Mouse (Mus musculus) limb, embryonic 11.5 days (tissue): ENCODE measurements at regions not wholly inside any gene's neighbourhood (a gene's known extent, or its start where the extent isn't known, plus 50 kb on each side); places are given as distances from the start of the nearest gene placed in this dataset.

ENCODE experiments used
- ATAC-seq: fragments of 200-750 bp; cut with Nextera tagmentation; 2 replicates; pipeline ENCODE4 v1.8.0; 2017; ENCODE audit warnings: low read depth; ENCODE audit not compliant: insufficient number of reproducible peaks, low FRiP score, low TSS enrichment
- DNase-seq: peaks from one replicate; pipeline ENCODE4 v3.0.0-alpha.2; 2015; ENCODE audit warnings: low spot score
- H3K27ac ChIP-seq: fragments of 300-500 bp; sonication (generic); replicated peaks from 2 replicates; pipeline ENCODE4 v1.5.1; 2014; ENCODE audit warnings: low read depth, mild to moderate bottlenecking, low read length
- H3K27me3 ChIP-seq: fragments of 300-500 bp; sonication (generic); 2 replicates; pipeline ENCODE4 v1.6.1; 2014; ENCODE audit warnings: mild to moderate bottlenecking, low read length, mixed read lengths; ENCODE audit not compliant: control insufficient read depth, insufficient read depth
- H3K36me3 ChIP-seq: fragments of 300-500 bp; sonication (generic); 2 replicates; pipeline ENCODE4 v1.6.1; 2014; ENCODE audit warnings: mild to moderate bottlenecking, low read length, moderate library complexity, mixed read lengths; ENCODE audit not compliant: control insufficient read depth, insufficient read depth
- H3K4me1 ChIP-seq: fragments of 300-500 bp; sonication (generic); 2 replicates; pipeline ENCODE4 v1.6.1; 2014; ENCODE audit warnings: low read length, mixed read lengths; ENCODE audit not compliant: control insufficient read depth, insufficient read depth
- H3K4me2 ChIP-seq: fragments of 300-500 bp; sonication (generic); 2 replicates; pipeline ENCODE4 v1.6.1; 2014; ENCODE audit warnings: low read depth, mild to moderate bottlenecking, moderate library complexity; ENCODE audit not compliant: severe bottlenecking
- H3K4me3 ChIP-seq: fragments of 300-500 bp; sonication (generic); 2 replicates; pipeline ENCODE4 v1.5.1; 2014; ENCODE audit warnings: low read depth, low read length
- H3K9ac ChIP-seq: fragments of 300-500 bp; sonication (generic); 2 replicates; pipeline ENCODE4 v1.6.1; 2014; ENCODE audit warnings: mild to moderate bottlenecking, low read length
- H3K9me3 ChIP-seq: fragments of 300-500 bp; sonication (generic); 2 replicates; pipeline ENCODE4 v1.6.1; 2016; ENCODE audit warnings: low read length; ENCODE audit not compliant: control insufficient read depth
- WGBS: fragments of 180-500 bp; shearing (Covaris S2); extraction: QIAGEN DNeasy Blood & Tissue Kit; methylation state at CpG from one replicate; pipeline ENCODE4 v1.1.7; 2014; 5-methylcytosine and 5-hydroxymethylcytosine counted together

DNA sequence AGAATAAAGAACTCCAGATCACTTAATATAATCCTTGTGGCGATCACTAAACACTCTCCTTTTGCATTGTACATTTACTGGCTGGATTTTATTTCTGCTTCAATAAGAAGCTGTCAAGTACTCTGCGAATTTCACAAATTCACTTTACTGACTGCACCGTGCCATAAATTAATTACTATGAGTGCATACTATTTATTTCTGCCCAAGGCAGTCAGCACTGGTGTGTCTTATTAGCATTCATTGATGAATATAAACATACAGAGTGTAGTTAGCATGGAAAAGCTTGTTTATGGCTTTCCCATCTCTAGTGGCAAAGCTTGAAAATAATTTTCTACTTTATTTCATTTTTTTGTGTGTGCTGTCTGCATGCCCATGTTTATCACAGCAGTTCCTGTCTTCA lies 453.3 kb upstream of the Lmcd1 start:
- ATAC-seq (no peak), DNase-seq (no peak)
- Histone ChIP-seq H3K36me3 (no peaks in the 10 kb centered on the region), H3K27ac (no peak overlapping the region), H3K27me3 (no peaks in the 10 kb centered on the region), H3K4me2 (no peak overlapping the region), H3K4me3 (no peak overlapping the region), H3K9me3 (no peaks in the 10 kb centered on the region), H3K9ac (no peak overlapping the region), H3K4me1 (no peaks in the 10 kb centered on the region)
- WGBS: 84% methylated on average over 3 of the region's 3 CpGs

DNA sequence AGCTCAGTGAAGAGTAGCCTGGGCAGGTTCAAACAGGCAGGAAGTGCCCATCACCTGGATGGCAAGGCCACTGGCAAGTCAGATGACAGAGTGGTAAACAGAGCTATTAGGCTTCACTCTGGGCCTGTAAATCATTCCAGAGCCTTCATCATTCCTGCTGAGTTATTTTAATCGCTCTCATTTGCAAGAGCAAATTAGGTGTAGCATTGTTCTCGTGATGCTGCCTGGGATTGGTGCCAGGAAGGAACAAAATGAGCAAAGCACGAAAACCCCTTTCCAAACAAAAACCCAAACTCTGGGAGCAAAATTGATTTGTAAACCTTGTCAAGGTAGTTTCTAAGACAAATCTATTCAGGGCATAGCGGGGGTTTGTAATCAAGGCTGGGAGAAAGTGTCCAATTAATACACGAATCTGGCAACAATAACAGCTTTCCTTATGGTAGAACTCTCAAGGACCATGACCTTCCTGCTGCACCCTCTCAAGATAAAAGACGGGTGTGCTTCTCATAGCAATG lies 429.2 kb upstream of the Lmcd1 start:
- Histone ChIP-seq H3K9me3 (no peaks in the 10 kb centered on the region), H3K4me3 (no peak overlapping the region), H3K27me3 (no peaks in the 10 kb centered on the region), H3K4me1 (peaks cover 4% of the 10 kb centered on the region; the same call in 1 of the 2 replicates), H3K27ac (no peak overlapping the region), H3K36me3 (no peaks in the 10 kb centered on the region), H3K4me2 (no peak overlapping the region), H3K9ac (no peak overlapping the region)
- ATAC-seq: no peak; the same call in 1 of the 2 replicates
- DNase-seq: no peak
- WGBS: 40% methylated on average over 6 of the region's 6 CpGs

DNA sequence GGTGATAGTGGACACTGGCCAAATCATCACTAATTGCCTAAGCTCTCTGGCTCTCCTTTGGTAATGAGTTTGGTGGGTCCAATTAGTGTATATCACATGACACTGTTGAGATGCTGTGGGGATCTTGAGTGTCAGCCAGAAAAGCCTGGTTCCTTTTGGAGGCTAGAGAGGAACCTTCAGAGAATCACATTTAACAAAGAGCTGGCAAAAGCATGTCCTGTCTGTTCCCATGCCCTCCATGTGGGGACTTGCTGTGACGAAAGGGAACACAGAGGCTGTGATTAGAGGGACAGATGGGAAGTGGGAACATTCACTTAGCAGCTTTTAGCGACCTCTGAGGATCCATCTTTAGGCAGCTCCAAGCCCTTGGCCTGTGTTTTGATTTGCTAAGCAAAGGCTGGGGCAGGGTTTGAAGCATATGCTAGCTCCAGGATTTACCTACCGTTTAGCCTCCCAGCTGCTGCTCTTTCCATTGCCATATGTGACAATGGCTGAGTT lies 407.4 kb upstream of the Lmcd1 start:
- WGBS: 77% methylated on average over 3 of the region's 3 CpGs
- no peak overlapping the region for H3K27ac ChIP-seq
- no peaks in the 10 kb centered on the region for H3K4me1 ChIP-seq
- no peak overlapping the region for H3K4me3 ChIP-seq
- ATAC-seq: no peak
- no peak overlapping the region for H3K9ac ChIP-seq
- H3K9me3 ChIP-seq: no peaks in the 10 kb centered on the region
- H3K36me3 ChIP-seq: no peaks in the 10 kb centered on the region
- no peak overlapping the region for H3K4me2 ChIP-seq
- H3K27me3 ChIP-seq: no peaks in the 10 kb centered on the region
- no peak for DNase-seq

DNA sequence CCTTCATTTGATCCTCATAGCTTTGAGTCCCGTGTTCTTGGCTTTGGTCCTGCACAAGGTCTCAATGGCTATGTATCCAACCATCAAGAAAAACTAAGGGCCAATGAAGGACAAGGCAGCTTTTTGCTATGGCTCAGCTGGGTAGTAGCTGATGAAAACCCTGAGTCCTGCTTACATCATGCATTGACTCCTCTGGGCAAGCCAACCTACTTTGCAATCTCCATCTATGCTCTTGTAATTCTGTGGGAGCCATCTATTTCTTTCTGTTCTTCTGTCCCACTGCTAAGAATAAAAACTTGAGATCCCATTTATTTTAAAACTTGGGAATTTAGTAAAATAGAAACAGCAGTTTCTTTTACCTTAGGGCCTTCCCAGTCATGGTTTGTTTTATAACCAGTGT lies 391.0 kb upstream of the Lmcd1 start:
- Histone ChIP-seq H3K4me3 (no peak overlapping the region), H3K27me3 (no peaks in the 10 kb centered on the region), H3K9ac (no peak overlapping the region), H3K9me3 (no peaks in the 10 kb centered on the region), H3K27ac (no peak overlapping the region), H3K36me3 (no peaks in the 10 kb centered on the region), H3K4me2 (no peak overlapping the region), H3K4me1 (no peaks in the 10 kb centered on the region)
- ATAC-seq: no peak
- WGBS: 74% methylated on average over 1 of the region's 1 CpGs
- no peak for DNase-seq

DNA sequence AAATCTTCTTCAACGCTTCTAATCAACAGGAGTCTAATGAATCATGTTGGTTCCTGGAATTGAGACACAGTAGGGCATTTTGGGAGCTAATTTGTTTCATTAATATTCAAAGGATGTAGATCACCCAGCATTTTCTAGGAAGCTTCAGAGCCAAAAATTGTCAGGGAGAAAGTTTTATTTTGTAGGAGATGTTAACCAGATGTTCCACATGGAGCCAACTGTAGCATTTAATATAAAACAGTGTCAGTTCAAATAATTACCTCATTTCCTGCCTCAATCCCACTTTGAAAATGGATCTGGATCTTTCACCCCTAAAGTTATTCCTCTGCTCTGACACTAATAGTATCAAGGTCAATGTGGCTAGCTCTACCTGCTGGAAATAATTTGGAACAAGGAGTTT lies 389.6 kb upstream of the Lmcd1 start:
- Histone ChIP-seq H3K27me3 (no peaks in the 10 kb centered on the region), H3K27ac (no peak overlapping the region), H3K4me1 (no peaks in the 10 kb centered on the region), H3K4me2 (no peak overlapping the region), H3K9me3 (no peaks in the 10 kb centered on the region), H3K4me3 (no peak overlapping the region), H3K36me3 (no peaks in the 10 kb centered on the region), H3K9ac (no peak overlapping the region)
- ATAC-seq: no peak
- WGBS: 52% methylated on average over 1 of the region's 1 CpGs
- DNase-seq: no peak

DNA sequence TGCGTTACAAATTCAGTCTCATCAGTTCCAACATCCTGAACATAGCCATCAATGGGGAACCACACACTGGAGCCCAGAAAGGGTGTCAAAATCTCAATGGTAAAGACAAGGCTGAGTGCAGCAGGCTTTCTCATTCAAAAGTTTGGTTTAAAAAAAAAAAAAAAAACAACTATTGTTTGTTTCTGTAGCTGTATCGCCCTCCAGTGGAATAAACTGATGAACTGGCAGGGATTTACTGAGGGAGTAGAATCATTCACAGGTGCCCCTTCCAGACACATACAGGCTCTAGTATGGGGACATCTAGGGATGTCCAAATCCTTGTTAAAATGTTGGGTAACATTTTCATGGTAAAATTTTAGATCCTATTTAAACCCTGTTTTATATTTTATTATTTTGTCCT lies 361.6 kb upstream of the Lmcd1 start:
- 74% methylated on average over 2 of the region's 2 CpGs for WGBS
- Histone ChIP-seq H3K27me3 (no peaks in the 10 kb centered on the region), H3K4me3 (no peak overlapping the region), H3K36me3 (no peaks in the 10 kb centered on the region), H3K4me2 (no peak overlapping the region), H3K27ac (no peak overlapping the region), H3K9ac (no peak overlapping the region), H3K9me3 (no peaks in the 10 kb centered on the region), H3K4me1 (no peaks in the 10 kb centered on the region)
- DNase-seq (no peak), ATAC-seq (no peak)

DNA sequence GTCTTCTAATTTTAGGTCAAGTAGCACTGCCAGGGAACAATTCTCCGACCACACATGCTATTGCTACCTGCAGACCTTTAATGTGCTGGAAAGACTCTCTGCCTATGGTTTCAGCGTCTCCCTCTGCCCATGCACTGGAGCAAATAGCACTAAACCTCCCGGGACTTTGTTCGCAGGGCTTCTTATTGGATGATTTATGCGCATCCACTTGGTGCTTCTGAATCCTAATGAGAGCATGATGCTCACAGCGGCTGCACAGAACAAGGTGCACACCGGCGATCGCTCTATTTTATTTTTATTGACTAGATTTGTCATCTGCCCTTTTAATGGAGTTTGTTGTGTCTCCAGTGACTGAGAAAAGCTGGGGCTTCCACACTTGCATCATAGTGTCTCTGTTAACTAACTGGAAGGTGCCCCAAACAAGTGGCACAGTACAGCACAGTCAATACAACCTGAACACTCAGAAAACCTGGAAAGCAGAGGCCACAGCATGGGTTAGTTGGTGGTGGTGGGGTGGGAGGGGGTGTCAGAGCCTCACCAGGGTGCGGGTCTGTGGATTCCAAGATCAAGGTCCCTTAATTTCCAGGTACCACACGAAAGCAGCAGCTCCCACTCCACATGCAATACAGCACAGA lies 359.7 kb upstream of the Lmcd1 start:
- Histone ChIP-seq H3K4me3 (no peak overlapping the region), H3K4me1 (no peaks in the 10 kb centered on the region), H3K27ac (no peak overlapping the region), H3K9me3 (no peaks in the 10 kb centered on the region), H3K4me2 (no peak overlapping the region), H3K9ac (no peak overlapping the region), H3K27me3 (no peaks in the 10 kb centered on the region), H3K36me3 (no peaks in the 10 kb centered on the region)
- WGBS: 70% methylated on average over 11 of the region's 11 CpGs
- DNase-seq (no peak), ATAC-seq (no peak)

DNA sequence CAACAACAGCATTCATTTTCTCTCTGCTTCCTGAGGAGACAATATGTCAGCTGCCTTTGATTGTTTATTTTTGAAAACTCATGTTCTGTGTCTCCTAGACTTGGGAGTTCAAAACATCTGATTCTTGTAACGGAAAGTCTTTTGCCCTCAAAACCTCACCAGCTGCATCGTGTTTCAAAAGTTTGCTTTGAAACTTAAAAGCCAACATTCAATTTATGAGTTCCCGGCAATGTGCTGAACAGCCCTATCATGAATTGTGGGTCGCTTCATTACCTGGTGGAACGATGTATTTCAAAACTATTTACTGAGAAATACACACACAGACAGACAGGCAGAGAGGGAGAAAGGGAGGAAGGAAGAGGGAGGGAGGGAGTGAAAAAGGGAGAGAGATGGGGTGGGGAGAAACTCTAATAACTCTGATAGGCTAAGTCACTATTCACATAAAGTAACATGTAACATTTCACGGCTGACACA lies 356.3 kb upstream of the Lmcd1 start:
- H3K27ac ChIP-seq: no peak overlapping the region
- no peak overlapping the region for H3K4me3 ChIP-seq
- 55% methylated on average over 6 of the region's 6 CpGs for WGBS
- no peaks in the 10 kb centered on the region for H3K9me3 ChIP-seq
- H3K4me2 ChIP-seq: no peak overlapping the region
- no peaks in the 10 kb centered on the region for H3K27me3 ChIP-seq
- no peak for DNase-seq
- no peaks in the 10 kb centered on the region for H3K4me1 ChIP-seq
- no peaks in the 10 kb centered on the region for H3K36me3 ChIP-seq
- ATAC-seq: no peak
- no peak overlapping the region for H3K9ac ChIP-seq
